Mouse (Mus musculus) adrenal gland, adult 10 weeks (tissue): Measurements from ENCODE around the gene Olfr1509. TPM values are rescaled to one million over a fixed set of nuclear protein-coding genes. Genes with fewer than 3 reads are reported as not detected.

Experiments
- polyA plus RNA-seq: library from polyadenylated mRNA; stranded (reverse); fragments of 350-450 nt; fragmentation: Illumina TruSeq; extraction: RNeasy Lipid Tissue Mini Kit (QIAGEN cat#74804); gene quantifications from one replicate; pipeline ENCODE4 v1.2.3, GENCODE M21; 2014; ENCODE audit warnings: low read depth, low replicate concordance

Olfr1509 gene
- polyA plus RNA-seq, result not detected

DNA sequence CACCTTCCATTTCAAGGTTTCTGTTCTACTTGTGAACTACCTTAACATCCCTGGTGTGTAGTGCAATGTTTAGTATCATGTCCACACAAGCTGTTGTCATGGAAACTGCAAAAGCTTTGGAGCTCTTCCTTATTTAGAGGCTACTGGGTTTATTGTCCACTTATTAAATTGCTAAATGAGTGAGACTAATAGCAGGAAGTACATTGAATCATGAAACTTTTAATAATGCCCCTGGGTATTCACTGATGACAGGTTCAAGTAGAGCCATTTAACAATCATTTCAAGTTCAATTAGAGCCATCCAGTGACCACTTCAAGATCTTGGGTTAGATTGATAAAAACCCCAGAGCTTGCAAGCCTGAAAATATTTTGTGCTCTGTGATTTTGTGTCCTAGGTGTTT lies at the start of gene Olfr1509:
Olfr1509 (plus strand) TSS at position 301 of the 400 bp plus-strand sequence.

DNA sequence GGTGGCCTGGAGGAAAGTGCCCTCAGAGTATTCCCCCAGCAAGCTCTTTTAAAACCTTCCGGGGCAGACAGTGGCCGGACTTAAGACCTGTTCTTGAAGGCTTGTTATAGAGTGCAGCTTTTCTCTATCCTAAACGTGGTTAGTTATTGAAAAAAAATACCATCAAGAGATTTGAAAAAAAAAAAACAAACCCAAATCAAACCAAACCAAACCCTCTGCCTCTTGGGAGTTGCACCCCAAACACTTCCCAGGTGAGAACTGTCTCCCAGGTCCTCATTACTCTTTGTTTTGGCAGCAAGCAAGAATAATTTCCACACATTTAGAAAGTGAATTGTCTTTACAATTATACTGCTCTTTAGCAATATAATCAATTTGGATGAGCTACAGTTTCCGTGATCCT lies 45.5 kb upstream of the Olfr1509 start, which contains the start of gene Olfr1511:
Olfr1511 (minus strand) TSS at position 101 of the 400 bp plus-strand sequence.

GRCm38 (mm10) chr14:52414273-52414672 lies 28.5 kb upstream of the Olfr1509 start, which contains the start of gene Olfr1510:
Gene Olfr1510, minus strand, starts transcription at chr14:52414373.

GRCm38 (mm10) chr14:52467395-52467794 lies 24.6 kb downstream of the Olfr1509 start, which contains the start of gene Olfr1508:
Gene Olfr1508, minus strand, starts transcription at chr14:52467495.

DNA sequence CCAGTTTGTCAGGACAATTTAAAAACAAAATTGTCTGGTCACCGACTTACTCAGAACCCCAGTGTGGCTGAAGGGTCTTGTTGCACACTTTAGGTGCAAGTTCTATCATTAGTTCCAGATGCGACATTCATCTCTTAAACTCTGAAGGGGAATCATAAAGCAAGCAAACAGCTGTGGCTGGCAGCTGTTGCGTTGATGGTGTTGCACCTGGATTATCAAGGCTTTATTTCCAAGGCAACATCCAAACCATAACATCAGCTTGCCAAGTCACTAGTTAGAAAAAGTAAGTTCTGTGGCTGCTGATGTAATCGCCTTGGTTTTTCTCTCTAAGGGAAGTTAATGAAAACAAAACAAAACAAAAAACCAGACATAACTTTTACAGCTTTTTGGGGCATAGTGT lies 52.7 kb downstream of the Olfr1509 start, which contains the start of gene Olfr1507:
Olfr1507 (minus strand) TSS at position 234 of the 400 bp plus-strand sequence.

Other genes starting within 250 kb of the Olfr1509 start
- 75.0 TPM for gene Supt16, start 245.6 kb upstream of the Olfr1509 start, polyA plus RNA-seq
- gene Chd8, start 185.2 kb upstream of the Olfr1509 start, polyA plus RNA-seq, result 68.3 TPM
- 48.2 TPM for gene Tox4, start 163.8 kb upstream of the Olfr1509 start, polyA plus RNA-seq
- gene Rab2b, start 163.4 kb upstream of the Olfr1509 start, polyA plus RNA-seq, result 88.1 TPM
- gene Mettl3, start 137.9 kb upstream of the Olfr1509 start, polyA plus RNA-seq, result 40.5 TPM
- 4.6 TPM for gene Sall2, start 114.2 kb upstream of the Olfr1509 start, polyA plus RNA-seq
- not detected for gene Olfr1513, start 86.6 kb upstream of the Olfr1509 start, polyA plus RNA-seq
- gene Olfr1512, start 63.8 kb upstream of the Olfr1509 start, polyA plus RNA-seq, result not detected
- gene Olfr1511, start 45.6 kb upstream of the Olfr1509 start, polyA plus RNA-seq, result not detected
- not detected for gene Olfr1510, start 28.6 kb upstream of the Olfr1509 start, polyA plus RNA-seq
- not detected for gene Olfr1508, start 24.5 kb downstream of the Olfr1509 start, polyA plus RNA-seq
- not detected for gene Olfr1507, start 52.8 kb downstream of the Olfr1509 start, polyA plus RNA-seq